Mouse (Mus musculus) heart, embryonic 10.5 days (tissue): Measurements from ENCODE around the gene Egfl7. TPM values are rescaled to one million over a fixed set of nuclear protein-coding genes. Genes with fewer than 3 reads are reported as not detected.

Source experiments
- DNase-seq: peaks from one replicate; pipeline ENCODE4 v3.0.0-alpha.2; 2017; ENCODE audit warnings: low spot score
- H3K27ac ChIP-seq: fragments of 300-500 bp; sonication (generic); 2 replicates; pipeline ENCODE4 v1.5.1; 2016; ENCODE audit warnings: mild to moderate bottlenecking
- H3K27me3 ChIP-seq: fragments of 300-500 bp; sonication (generic); 2 replicates; pipeline ENCODE4 v1.6.1; 2016; ENCODE audit warnings: mild to moderate bottlenecking; ENCODE audit not compliant: poor library complexity, insufficient read depth, severe bottlenecking
- H3K36me3 ChIP-seq: fragments of 300-500 bp; sonication (generic); 2 replicates; pipeline ENCODE4 v1.6.1; 2016; ENCODE audit warnings: mild to moderate bottlenecking, moderate library complexity
- H3K4me1 ChIP-seq: fragments of 300-500 bp; sonication (generic); 2 replicates; pipeline ENCODE4 v1.6.1; 2016; ENCODE audit warnings: mild to moderate bottlenecking
- H3K4me3 ChIP-seq: fragments of 300-500 bp; sonication (generic); 2 replicates; pipeline ENCODE4 v1.5.1; 2016; ENCODE audit warnings: mild to moderate bottlenecking, moderate library complexity
- H3K9me3 ChIP-seq: fragments of 300-500 bp; sonication (generic); 2 replicates; pipeline ENCODE4 v1.6.1; 2016; ENCODE audit warnings: mild to moderate bottlenecking, moderate library complexity
- WGBS: fragments of 180-500 bp; shearing (Covaris S2); methylation state at CpG from one replicate; pipeline ENCODE4 v1.1.7; 2016; 5-methylcytosine and 5-hydroxymethylcytosine counted together
- polyA plus RNA-seq: library from polyadenylated mRNA; unstranded; fragments of >200 nt; fragmentation: Nextera tagmentation; extraction: Ambion mirVana; gene quantifications from 2 replicates; pipeline ENCODE4 v1.2.1, GENCODE M21; 2016

Gene Egfl7
- polyA plus RNA-seq, 1 experiment from 2014 or later: 186 TPM

DNA sequence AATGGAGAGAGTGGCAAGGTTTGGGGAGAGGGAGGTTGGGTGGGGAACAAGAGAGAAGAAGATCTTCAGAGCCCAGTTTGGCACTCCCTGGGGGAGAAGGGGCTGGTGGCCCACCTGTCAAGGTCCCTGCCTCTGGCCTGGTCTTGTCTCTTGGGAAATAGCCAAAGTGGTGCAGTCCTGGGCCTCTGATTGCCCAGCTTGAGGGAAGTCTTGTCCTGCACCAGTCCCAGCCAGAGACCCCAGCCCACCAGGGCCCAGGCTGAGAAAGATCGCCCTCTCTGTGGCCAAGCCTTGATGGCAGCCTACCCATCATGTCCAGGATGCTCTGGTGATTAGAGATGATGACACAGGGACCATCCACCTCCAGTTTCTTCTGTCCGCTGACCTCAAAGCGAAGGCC is 17.1 kb downstream of the Egfl7 start:
- no peaks in the 10 kb centered on the region for H3K27me3 ChIP-seq
- WGBS: 88% methylated on average over 3 of the region's 3 CpGs

DNA sequence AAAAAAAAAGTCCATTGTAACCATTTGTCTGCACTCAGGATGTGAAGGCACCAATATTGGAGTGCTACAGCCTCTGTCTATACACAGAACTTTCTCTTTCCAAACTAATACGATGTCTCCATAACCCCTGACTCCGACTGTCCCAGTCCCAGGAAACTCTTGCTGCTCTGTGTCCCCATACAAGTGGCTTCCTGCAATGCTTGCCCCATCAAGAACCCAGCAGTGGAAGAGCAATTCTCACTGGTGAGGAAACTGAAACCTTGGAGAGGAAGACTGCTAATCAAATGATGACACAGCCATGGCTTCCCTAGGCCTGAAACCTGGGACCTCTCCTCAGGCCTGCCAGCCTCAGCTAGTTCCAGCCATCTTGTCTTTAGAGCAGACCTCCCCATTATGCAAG is 18.0 kb downstream of the Egfl7 start:
- no peak for DNase-seq
- Histone ChIP-seq H3K36me3 (peaks cover 26% of the 10 kb centered on the region), H3K4me3 (no peak overlapping the region), H3K4me1 (peaks cover 8% of the 10 kb centered on the region), H3K9me3 (no peaks in the 10 kb centered on the region), H3K27me3 (peaks cover 5% of the 10 kb centered on the region), H3K27ac (no peak overlapping the region)
- WGBS: 85% methylated on average over 2 of the region's 2 CpGs

More for the DNA sequence above, 17.1 kb downstream of the Egfl7 start:
- H3K9me3 ChIP-seq: no peaks in the 10 kb centered on the region
- 0 out of 2 replicates have a peak, but pooled peaks cover 6% of the 10 kb centered on the region for H3K4me1 ChIP-seq
- no peak for DNase-seq
- H3K36me3 ChIP-seq: peaks cover 35% of the 10 kb centered on the region
- no peak overlapping the region for H3K27ac ChIP-seq
- no peak overlapping the region for H3K4me3 ChIP-seq

DNA sequence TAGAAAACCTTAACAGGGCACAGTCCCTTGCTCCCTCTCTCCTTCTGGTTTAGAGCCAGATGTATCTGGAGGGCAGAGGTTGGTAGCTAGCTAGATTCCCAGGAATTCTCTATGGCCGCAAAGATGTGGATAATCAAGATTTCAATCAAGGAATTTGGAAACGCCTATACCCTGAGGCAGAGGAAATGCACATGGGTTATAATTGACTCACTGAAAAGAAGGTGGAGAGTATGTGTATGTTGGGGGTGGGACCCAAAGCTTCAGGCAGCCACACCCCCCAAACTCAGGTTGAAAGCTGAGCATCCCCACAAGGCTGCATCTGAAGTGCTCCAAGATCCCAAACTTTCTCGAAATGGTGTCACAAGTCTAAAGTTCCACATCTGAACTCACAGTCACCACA is 18.6 kb downstream of the Egfl7 start:
- 72% methylated on average over 3 of the region's 3 CpGs for whole genome bisulfite sequencing
- peaks cover 15% of the 10 kb centered on the region for H3K4me1 ChIP-seq
- no peaks in the 10 kb centered on the region for H3K9me3 ChIP-seq
- H3K4me3 ChIP-seq: no peak overlapping the region
- H3K36me3 ChIP-seq: peaks cover 20% of the 10 kb centered on the region
- peaks cover 8% of the 10 kb centered on the region for H3K27me3 ChIP-seq
- no peak for DNase-seq
- H3K27ac ChIP-seq: no peak overlapping the region

DNA sequence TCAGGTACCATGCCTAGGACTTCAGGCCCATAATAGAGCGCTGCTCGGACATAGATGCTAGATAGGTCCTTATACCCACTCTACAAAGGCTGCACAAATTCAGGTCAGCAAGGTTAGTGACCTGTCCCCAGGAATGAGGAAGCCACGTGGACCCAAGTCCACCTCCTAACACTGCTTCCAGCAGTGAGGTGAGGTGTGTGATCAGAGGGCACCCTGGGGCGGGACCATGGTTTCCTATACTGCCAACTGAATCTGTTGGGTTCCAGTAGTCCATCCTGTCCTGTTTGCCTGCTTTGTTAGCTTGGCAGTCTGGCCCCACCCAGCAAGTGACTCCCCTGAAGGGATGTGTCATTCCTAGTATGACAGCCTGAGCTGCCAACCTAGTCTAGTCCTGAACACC is 20.2 kb downstream of the Egfl7 start:
- peaks cover 9% of the 10 kb centered on the region for H3K36me3 ChIP-seq
- H3K27me3 ChIP-seq: peaks cover 8% of the 10 kb centered on the region
- WGBS: 88% methylated on average over 4 of the region's 4 CpGs
- H3K27ac ChIP-seq: no peak overlapping the region
- no peaks in the 10 kb centered on the region for H3K9me3 ChIP-seq
- H3K4me1 ChIP-seq: peaks cover 27% of the 10 kb centered on the region
- no peak overlapping the region for H3K4me3 ChIP-seq
- DNase-seq: no peak

DNA sequence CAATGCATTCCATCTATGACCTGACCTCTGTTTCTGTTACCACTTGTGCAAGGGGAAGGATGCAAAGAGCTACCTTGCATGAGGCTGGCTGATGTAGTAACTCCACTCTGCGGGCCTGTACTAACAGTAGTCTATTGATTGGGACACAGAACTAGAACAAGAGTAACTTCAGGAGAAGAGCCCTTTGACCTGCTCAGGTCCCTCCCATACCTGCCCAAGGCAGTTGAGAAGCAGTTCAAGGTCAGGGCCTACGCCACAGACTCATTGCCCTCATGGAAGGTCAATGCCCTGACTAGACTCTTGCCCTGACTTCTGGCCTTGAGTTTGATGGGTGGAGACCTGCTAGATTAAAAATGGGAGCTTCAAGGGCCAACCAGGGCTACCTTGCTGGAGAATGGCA is 20.9 kb downstream of the Egfl7 start:
- Histone ChIP-seq H3K4me3 (no peak overlapping the region), H3K36me3 (peaks cover 6% of the 10 kb centered on the region; the same call in 1 of the 2 replicates), H3K4me1 (peaks cover 27% of the 10 kb centered on the region), H3K9me3 (no peaks in the 10 kb centered on the region), H3K27me3 (peaks cover 8% of the 10 kb centered on the region), H3K27ac (no peak overlapping the region)
- WGBS: 93% methylated on average over 2 of the region's 2 CpGs
- DNase-seq: no peak

DNA sequence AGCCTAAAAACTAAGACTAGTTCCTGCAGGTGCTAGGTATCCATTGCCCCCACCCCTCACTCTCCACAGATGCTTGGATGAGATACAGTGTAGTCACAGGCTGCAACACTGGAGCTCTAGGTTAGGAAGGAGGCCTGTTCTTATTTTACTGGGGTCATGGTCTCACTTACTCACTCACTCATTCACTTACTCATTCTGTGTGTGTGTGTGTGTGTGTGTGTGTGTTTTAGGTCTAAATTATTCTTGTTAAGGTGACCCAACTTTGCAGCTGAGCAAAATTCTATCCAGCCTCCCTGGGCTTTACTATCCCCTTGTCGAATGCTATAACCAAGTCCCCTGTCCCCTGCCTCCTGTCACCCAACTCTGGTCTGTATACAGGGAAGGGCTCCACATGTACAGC is 21.8 kb downstream of the Egfl7 start:
- Histone ChIP-seq H3K4me1 (peaks cover 34% of the 10 kb centered on the region), H3K27ac (no peak overlapping the region), H3K4me3 (no peak overlapping the region), H3K36me3 (no peaks in the 10 kb centered on the region; the same call in 1 of the 2 replicates), H3K9me3 (no peaks in the 10 kb centered on the region), H3K27me3 (peaks cover 8% of the 10 kb centered on the region)
- DNase-seq: no peak
- WGBS: 78% methylated on average over 1 of the region's 1 CpGs

DNA sequence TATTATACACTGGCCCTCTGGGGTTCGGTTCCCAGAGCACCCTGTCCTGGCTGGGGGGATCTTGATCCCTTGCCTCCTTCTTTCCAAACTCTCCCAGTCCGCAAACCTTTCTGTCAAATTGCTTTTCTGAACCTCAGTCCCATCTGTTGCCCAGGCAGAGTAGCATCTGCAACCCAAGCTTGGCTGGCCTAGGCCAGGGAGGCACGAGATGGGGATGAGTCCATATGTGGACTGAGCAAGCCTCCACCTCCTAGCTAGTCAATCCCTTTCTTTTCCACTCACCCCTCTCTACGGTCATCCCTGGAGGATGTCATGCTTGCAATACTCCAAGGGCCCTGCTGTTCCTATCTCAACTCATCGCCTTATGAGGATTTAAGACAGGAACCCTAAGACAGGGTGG is 22.8 kb downstream of the Egfl7 start:
- peaks cover 44% of the 10 kb centered on the region for H3K4me1 ChIP-seq
- peaks cover 11% of the 10 kb centered on the region for H3K27me3 ChIP-seq
- H3K4me3 ChIP-seq: peak overlapping the region; percentile 78
- WGBS: 80% methylated on average over 5 of the region's 5 CpGs
- no peaks in the 10 kb centered on the region for H3K9me3 ChIP-seq
- DNase-seq: no peak
- no peak overlapping the region for H3K27ac ChIP-seq
- no peaks in the 10 kb centered on the region for H3K36me3 ChIP-seq

DNA sequence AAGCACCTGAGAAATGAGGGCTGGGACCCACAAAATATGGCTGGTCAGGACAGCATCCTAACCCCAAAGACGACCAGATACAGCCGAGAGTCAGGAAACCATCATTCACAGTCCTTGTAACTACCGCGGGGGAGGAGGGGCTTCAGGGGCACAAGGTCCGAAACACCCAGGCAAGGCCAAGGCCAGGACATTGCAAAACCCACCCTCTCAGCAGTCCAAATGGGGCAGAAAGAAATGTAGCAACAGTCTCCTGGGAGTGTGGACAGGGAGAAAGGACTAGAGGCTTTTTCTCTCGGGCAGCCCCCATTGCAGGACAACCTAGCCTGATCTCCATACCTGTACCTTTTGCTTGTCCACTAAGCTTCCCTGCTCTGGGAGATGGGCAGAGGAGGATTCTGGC is 23.3 kb downstream of the Egfl7 start:
- WGBS: 13% methylated on average over 6 of the region's 6 CpGs
- DNase-seq: no peak
- H3K4me3 ChIP-seq: peak overlapping the region; percentile 78
- peaks cover 12% of the 10 kb centered on the region for H3K27me3 ChIP-seq
- H3K36me3 ChIP-seq: no peaks in the 10 kb centered on the region
- no peaks in the 10 kb centered on the region for H3K9me3 ChIP-seq
- H3K27ac ChIP-seq: peak overlapping the region; percentile 90
- H3K4me1 ChIP-seq: peaks cover 46% of the 10 kb centered on the region

DNA sequence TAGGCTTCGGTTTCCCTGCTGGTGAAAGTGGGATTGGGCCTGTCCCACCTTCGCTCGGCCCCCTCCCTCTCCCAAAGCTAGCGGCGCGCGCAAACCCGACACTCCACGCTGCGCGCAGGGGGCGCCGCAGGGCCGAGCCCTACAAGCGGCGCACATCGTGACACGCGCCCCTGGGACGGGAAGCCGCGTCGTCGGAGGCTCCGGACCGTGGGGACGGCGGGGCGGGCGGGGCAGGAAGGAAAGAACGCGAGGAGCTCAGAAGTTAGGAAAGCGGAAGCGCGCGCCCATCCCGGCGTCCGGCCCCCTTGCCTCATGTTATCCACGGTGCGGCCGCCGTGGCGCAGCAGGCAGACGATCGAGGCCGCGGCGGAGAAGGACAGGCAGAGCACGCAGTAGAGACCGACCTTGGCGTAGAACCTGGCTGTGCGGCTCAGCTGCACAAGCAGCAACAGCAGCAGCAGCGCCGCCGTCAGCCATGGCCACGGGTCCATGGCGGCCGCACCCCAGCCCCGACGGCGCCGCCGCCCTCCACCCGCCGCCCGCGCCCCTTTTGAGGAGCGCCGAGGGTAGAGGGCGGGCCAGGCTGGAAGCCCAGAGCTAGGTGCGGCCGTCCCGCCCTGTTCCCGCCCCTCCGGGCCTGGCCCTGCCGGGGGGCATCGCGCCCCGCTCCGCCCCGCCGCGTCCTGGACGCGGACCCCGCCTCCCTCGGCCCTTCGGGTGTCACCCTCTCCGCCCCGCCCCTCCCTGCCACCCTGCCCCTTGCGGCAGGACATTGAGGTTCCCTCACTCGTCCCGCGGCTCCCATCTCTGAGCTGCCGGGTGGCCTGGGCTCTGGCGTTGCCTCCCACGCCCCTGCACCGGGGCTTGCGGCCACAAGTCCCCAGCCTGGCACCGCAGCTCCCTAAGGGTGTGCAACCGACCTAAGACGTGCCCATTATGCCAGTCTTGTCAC is 24.2 kb downstream of the Egfl7 start, which contains the start of gene Agpat2:
TSS of gene Agpat2 (minus strand) at position 698 of the 952 bp plus-strand sequence.
- WGBS: under 1% methylated on average over 96 of the region's 103 CpGs
- Histone ChIP-seq H3K27me3 (peaks cover 12% of the 10 kb centered on the region), H3K4me3 (peak within 1 kb of the TSS; percentile 78), H3K36me3 (no peaks in the 10 kb centered on the region), H3K9me3 (no peaks in the 10 kb centered on the region), H3K27ac (peak within 1 kb of the TSS; percentile 90), H3K4me1 (peaks cover 46% of the 10 kb centered on the region)
- DNase-seq: peak; percentile 91

DNA sequence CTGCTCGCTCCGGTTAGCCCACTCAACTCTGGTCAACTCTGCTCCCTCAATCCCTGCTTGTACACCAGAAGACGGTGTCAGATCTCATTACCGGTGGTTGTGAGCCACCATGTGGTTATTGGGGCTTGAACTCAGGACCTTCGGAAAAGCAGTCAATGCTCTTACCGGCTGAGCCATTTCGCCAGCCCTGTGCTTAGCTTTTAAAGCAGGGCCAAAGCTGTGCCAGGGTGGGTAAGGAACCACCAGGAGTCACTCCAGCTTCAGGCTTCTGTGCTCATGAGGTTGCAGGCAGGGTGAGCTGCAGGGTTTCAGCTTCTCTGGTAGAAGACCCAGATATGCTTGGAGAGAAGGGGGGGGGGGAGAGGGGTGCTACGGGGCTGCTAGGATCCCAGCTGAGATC is 25.5 kb downstream of the Egfl7 start:
- DNase-seq: no peak
- peaks cover 49% of the 10 kb centered on the region for H3K4me1 ChIP-seq
- H3K36me3 ChIP-seq: no peaks in the 10 kb centered on the region
- no peak overlapping the region for H3K27ac ChIP-seq
- WGBS: 78% methylated on average over 8 of the region's 8 CpGs
- no peak overlapping the region for H3K4me3 ChIP-seq
- peaks cover 16% of the 10 kb centered on the region for H3K27me3 ChIP-seq
- H3K9me3 ChIP-seq: no peaks in the 10 kb centered on the region

DNA sequence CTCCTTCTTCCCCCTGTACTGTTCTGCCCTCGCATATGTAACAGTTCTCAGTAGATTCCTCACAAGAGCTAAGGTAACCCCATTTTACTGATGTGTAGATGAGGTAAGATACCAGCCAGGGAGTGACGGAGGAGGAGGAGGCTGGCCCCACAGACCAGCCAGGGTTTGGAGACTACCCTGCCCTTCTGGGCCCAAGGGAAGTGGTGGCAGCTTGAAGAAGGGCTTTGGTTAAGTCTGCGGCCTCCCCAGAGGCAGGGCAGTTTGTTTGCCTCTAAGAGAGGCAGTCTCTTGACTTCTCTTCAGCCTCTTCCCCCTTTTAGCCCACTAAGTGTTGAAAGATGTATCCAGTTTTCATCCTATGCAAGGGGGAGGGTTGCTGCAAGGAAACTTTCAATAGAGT is 26.8 kb downstream of the Egfl7 start:
- no peak for DNase-seq
- Histone ChIP-seq H3K27ac (no peak overlapping the region; the same call in 1 of the 2 replicates), H3K36me3 (no peaks in the 10 kb centered on the region), H3K27me3 (peaks cover 16% of the 10 kb centered on the region), H3K9me3 (no peaks in the 10 kb centered on the region), H3K4me3 (no peak overlapping the region), H3K4me1 (peaks cover 45% of the 10 kb centered on the region)
- 60% methylated on average over 3 of the region's 3 CpGs for WGBS

DNA sequence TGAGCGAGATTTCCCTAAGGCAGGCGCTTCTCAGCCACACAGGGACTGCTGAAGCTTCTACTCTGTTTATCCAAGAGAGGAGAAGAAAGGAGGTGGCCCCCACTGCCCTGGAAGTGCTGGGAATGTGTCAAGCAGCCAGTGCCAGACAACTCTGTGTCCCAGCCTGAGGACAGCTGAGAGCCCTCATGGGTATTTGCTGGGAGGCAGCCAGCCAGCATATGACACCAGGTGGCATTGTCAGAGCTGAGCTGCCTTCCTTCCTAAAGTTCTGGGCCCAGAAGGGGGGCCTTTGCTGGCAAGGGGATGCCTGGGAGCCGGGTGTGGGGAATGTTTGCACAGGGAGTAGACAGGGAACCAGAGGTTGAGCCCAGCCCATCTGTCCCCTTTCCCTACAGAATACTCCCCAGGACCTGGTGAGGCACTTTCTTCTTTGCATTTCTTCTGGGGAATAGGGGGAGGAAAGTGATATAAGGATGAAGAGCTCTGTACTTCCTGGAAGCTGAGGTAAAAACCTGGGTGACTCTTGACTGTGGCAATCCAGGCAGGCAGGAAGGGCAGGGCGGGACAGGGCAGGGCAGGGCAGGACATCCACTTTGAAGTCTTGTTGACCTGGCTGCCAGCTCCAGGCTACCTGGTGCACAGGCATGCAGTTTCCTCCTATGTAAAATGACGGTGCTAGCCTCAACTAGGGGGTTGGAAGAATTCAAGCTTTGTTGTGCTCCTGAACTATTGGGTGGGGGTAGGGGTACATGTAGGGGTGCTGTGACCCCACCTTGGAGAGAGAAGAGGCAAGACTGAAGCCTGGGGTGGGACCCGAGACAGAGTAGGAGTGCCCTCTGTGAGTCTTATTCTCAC is 27.5 kb downstream of the Egfl7 start:
- DNase-seq: no peak
- WGBS: 42% methylated on average over 6 of the region's 6 CpGs
- Histone ChIP-seq H3K4me3 (no peak overlapping the region), H3K4me1 (peaks cover 45% of the 10 kb centered on the region), H3K36me3 (no peaks in the 10 kb centered on the region), H3K27me3 (peaks cover 16% of the 10 kb centered on the region), H3K27ac (peak overlapping the region; percentile 26; the same call in 1 of the 2 replicates), H3K9me3 (no peaks in the 10 kb centered on the region)

DNA sequence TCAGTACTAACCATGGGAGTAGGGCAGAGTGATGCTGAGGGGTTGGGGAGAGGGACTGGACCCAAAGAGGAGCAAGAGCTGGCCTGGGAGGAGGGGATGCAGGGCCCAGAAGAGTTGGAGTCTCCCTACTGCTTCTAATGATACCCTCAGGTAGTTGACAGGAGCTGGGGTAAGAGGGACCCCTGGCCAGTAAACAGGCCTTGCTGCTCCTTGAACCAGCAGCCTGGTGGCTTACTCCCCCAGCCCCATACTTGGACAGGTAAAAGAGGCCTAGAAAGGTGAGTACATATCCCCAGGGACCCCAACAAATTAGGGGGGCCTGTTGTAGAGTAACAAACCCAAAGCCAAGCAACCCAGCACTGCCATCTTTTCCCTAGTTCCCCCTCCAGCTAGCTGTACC is 29.0 kb downstream of the Egfl7 start:
- Histone ChIP-seq H3K27me3 (peaks cover 8% of the 10 kb centered on the region; the same call in 1 of the 2 replicates), H3K4me1 (peaks cover 33% of the 10 kb centered on the region), H3K36me3 (no peaks in the 10 kb centered on the region), H3K27ac (no peak overlapping the region), H3K9me3 (no peaks in the 10 kb centered on the region), H3K4me3 (no peak overlapping the region)
- no peak for DNase-seq
